Mouse (Mus musculus) testis, adult 2 months (tissue): ENCODE measurements around the gene Gm29735. TPM values are rescaled to one million over a fixed set of nuclear protein-coding genes. Genes with fewer than 3 reads are reported as not detected.
"Not testable (repeated sequence)": the region's sequence is repeated elsewhere in the genome, so short reads cannot be mapped to it uniquely, and the experiment has no call there.

Experiments
- H3K27ac ChIP-seq: fragments of 200-500 bp; 2 replicates; pipeline ENCODE4 v1.5.1; 2012; ENCODE audit warnings: low read depth, low read length; ENCODE audit not compliant: control insufficient read depth, insufficient read depth
- H3K27me3 ChIP-seq: fragments of 200-500 bp; 2 replicates; pipeline ENCODE4 v1.6.1; 2012; ENCODE audit warnings: mild to moderate bottlenecking, low read length, moderate library complexity; ENCODE audit not compliant: control insufficient read depth, insufficient read depth
- H3K36me3 ChIP-seq: fragments of 200-500 bp; 2 replicates; pipeline ENCODE4 v1.6.1; 2012; ENCODE audit warnings: mild to moderate bottlenecking, low read length; ENCODE audit not compliant: control insufficient read depth, insufficient read depth
- H3K4me1 ChIP-seq: fragments of 200-500 bp; 2 replicates; pipeline ENCODE4 v1.6.1; 2012; ENCODE audit warnings: low read length; ENCODE audit not compliant: control insufficient read depth, insufficient read depth
- H3K4me3 ChIP-seq: fragments of 200-500 bp; 2 replicates; pipeline ENCODE4 v1.5.1; 2012; ENCODE audit warnings: low read depth, mild to moderate bottlenecking, low read length, moderate library complexity, mixed read lengths; ENCODE audit not compliant: control insufficient read depth
- CTCF ChIP-seq: fragments of 200-500 bp; IDR thresholded peaks from 2 replicates; pipeline ENCODE4 v1.5.1; 2012; ENCODE audit warnings: low read depth, mild to moderate bottlenecking, inconsistent platforms, low read length, moderate library complexity; ENCODE audit not compliant: control insufficient read depth, insufficient read depth, insufficient replicate concordance
- POLR2A ChIP-seq: fragments of 200-500 bp; IDR thresholded peaks from 2 replicates; pipeline ENCODE4 v1.6.1; 2012; ENCODE audit warnings: low read depth, mild to moderate bottlenecking, inconsistent platforms, low read length, moderate library complexity; ENCODE audit not compliant: control insufficient read depth
- polyA plus RNA-seq: library from polyadenylated mRNA; depleted of rRNA; stranded (reverse); fragments of >200 nt; gene quantifications from 2 replicates; pipeline ENCODE4 v1.2.3, GENCODE M21; 2012

The Gm29735 gene
- polyA plus RNA-seq, 1 experiment: not detected

DNA sequence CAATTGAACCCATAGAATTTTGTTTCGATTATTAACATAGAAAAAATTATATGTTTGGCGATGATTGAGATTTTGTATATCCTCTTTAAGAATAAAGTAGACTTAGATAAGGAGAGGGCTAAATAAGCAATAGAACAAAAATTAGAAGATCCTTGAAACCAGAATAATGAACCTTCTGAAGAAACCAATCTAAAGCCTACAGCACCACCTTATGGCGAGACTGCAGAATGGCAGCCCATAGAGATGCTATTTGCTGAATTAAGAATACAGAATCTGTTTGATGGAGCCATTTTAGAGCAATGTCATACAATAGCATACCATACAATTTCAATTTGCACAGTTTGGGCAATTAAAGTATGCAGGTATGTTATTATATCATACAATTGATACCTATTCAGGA, 12.9 kb upstream of the Gm29735 start:
- TF ChIP-seq CTCF (no peak), POLR2A (no peak)
- H3K4me1 ChIP-seq: no peaks in the 10 kb centered on the region
- H3K36me3 ChIP-seq: no peaks in the 10 kb centered on the region
- no peaks in the 10 kb centered on the region for H3K27me3 ChIP-seq
- H3K27ac ChIP-seq: no peak overlapping the region
- H3K4me3 ChIP-seq: no peak overlapping the region

DNA sequence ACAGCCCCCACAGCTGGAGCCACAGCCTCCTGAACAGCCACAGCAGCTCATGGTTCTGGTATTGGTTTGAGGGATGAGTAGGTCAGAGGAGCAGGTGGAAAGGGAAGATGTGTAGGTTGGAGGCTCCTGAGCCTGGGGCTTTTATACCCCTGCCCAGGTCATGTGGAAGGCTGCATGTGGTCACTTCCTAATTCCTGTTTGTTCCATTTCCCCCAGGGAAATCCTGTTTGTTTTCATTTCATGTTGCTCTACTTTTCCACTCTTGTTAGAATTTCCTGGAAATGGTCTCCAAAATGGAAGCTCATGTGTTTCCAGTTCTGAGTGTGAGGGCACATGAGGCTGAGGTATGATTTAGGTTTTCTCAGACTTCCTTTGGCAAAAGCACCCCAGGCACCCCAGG, 8.7 kb upstream of the Gm29735 start, which contains the start of gene Gm4553:
Gene Gm4553 (minus strand): TSS at position 101 of the 400 bp plus-strand sequence.
- H3K27me3 ChIP-seq, H3K36me3 ChIP-seq: not testable (repeated sequence)

GRCm38 (mm10) chr7:142159366-142159765, 2.5 kb upstream of the Gm29735 start:
- no peaks in the 10 kb centered on the region for H3K27me3 ChIP-seq
- no peak for TF ChIP-seq CTCF
- TF ChIP-seq POLR2A: no peak

More for the DNA sequence above, 8.7 kb upstream of the Gm29735 start, which contains the start of gene Gm4553:
- H3K27ac ChIP-seq, H3K4me3 ChIP-seq, H3K4me1 ChIP-seq: not testable (repeated sequence)

GRCm38 (mm10) chr7:142155308-142155707, 1.6 kb downstream of the Gm29735 start:
- Histone ChIP-seq H3K4me1 (no peaks in the 10 kb centered on the region), H3K27ac (no peak overlapping the region), H3K27me3 (no peaks in the 10 kb centered on the region), H3K4me3 (no peak overlapping the region), H3K36me3 (no peaks in the 10 kb centered on the region)
- TF ChIP-seq POLR2A (no peak), CTCF (no peak)

More at GRCm38 (mm10) chr7:142159366-142159765, 2.5 kb upstream of the Gm29735 start:
- Histone ChIP-seq H3K4me3 (no peak overlapping the region), H3K27ac (no peak overlapping the region), H3K36me3 (no peaks in the 10 kb centered on the region), H3K4me1 (no peaks in the 10 kb centered on the region)

DNA sequence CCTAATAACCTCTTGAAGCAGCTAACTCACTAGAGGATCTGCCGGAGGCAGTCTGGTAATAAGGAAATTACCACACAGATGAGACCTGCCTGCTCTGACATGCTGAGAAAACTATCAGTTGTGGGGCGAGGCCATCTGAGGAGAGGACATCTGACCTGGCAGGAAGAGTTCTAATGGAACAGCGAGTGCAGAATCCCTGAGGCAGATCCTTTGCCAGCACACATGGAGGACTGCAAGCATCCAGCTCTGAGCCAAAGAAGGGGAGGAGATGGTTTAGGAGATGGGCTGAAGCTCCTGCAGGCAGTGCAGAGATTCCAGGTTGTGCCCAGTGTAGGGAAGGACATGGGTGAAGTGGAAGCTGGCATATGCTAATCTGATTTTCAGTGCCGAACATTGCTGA, 4.7 kb downstream of the Gm29735 start:
- TF ChIP-seq CTCF: no peak
- no peak for TF ChIP-seq POLR2A
- no peaks in the 10 kb centered on the region for H3K27me3 ChIP-seq
- no peaks in the 10 kb centered on the region for H3K36me3 ChIP-seq
- no peak overlapping the region for H3K4me3 ChIP-seq
- H3K4me1 ChIP-seq: no peaks in the 10 kb centered on the region
- H3K27ac ChIP-seq: no peak overlapping the region

- no peak overlapping the region for H3K27ac ChIP-seq
- no peaks in the 10 kb centered on the region for H3K36me3 ChIP-seq
- no peaks in the 10 kb centered on the region for H3K27me3 ChIP-seq
- no peak overlapping the region for H3K4me3 ChIP-seq
- no peak for TF ChIP-seq CTCF
- TF ChIP-seq POLR2A: no peak
- no peaks in the 10 kb centered on the region for H3K4me1 ChIP-seq
Measured at GRCm38 (mm10) chr7:142148633-142149032, 8.3 kb downstream of the Gm29735 start.

DNA sequence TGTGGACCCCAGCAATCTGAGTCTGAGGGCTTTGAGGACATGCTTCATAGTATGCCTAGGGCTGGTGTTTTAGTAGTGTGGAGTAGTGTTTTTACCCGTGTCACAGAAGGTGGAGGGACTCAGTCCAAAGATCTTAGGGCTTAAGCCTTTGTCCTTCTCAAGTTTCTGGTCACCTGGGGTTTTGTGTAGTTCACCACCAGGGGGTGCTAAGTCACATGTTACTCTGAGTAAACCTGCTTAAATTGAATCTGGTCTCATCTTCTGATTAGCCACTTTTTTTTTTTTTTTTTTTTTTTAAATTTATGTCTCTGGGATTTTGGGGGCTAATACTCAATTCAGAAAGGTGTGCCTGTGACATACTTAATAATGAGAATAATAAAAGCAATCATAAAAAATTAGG, 10.9 kb downstream of the Gm29735 start:
- no peak for TF ChIP-seq POLR2A
- no peak for TF ChIP-seq CTCF
- no peak overlapping the region for H3K4me3 ChIP-seq
- H3K4me1 ChIP-seq: no peaks in the 10 kb centered on the region
- no peak overlapping the region for H3K27ac ChIP-seq
- H3K36me3 ChIP-seq: no peaks in the 10 kb centered on the region
- H3K27me3 ChIP-seq: no peaks in the 10 kb centered on the region

DNA sequence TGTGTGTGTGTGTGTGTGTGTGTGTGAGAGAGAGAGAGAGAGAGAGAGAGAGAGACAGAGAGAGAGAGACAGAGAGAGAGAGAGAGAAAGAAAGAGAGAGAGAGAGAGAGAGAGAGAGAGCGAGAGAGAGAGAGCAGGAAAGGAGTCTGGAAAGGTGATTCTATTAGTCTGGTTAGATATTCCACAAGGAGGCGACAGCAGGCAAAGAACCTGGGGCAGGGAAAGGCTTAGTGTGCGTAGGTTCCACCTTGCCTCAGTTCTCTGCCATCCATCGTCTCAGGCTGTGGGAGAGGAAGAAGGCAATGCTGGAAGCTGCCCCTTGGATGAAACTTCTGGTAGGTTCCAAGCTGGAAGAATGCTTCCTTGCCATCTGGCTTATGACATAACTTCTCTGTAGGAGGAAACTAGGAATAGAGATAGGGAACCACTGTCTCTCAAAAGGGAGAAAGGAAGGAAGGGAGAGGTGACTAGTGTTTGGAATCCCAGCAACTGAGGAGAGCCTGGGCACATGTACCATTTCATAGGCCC, 11.4 kb downstream of the Gm29735 start:
- H3K4me3 ChIP-seq: no peak overlapping the region
- no peak overlapping the region for H3K27ac ChIP-seq
- TF ChIP-seq POLR2A (no peak), CTCF (no peak)
- no peaks in the 10 kb centered on the region for H3K36me3 ChIP-seq
- H3K4me1 ChIP-seq: no peaks in the 10 kb centered on the region
- no peaks in the 10 kb centered on the region for H3K27me3 ChIP-seq
